Mouse (Mus musculus) midbrain, embryonic 12.5 days (tissue): Measurements from ENCODE around the gene Gm20815. TPM values are rescaled to one million over a fixed set of nuclear protein-coding genes. Genes with fewer than 3 reads are reported as not detected.
"Not testable (repeated sequence)": the region's sequence is repeated elsewhere in the genome, so short reads cannot be mapped to it uniquely, and the experiment has no call there.

ENCODE experiments used
- ATAC-seq: fragments of 200-750 bp; cut with Nextera tagmentation; 2 replicates; pipeline ENCODE4 v1.8.0; 2017; ENCODE audit warnings: low read depth, moderate TSS enrichment, moderate library complexity; ENCODE audit not compliant: low FRiP score
- H3K27ac ChIP-seq: fragments of 300-500 bp; sonication (generic); replicated peaks from 2 replicates; pipeline ENCODE4 v1.5.1; 2016; ENCODE audit warnings: mild to moderate bottlenecking
- H3K27me3 ChIP-seq: fragments of 300-500 bp; sonication (generic); 2 replicates; pipeline ENCODE4 v1.6.1; 2016; ENCODE audit warnings: mild to moderate bottlenecking
- H3K36me3 ChIP-seq: fragments of 300-500 bp; sonication (generic); 2 replicates; pipeline ENCODE4 v1.6.1; 2016
- H3K4me1 ChIP-seq: fragments of 300-500 bp; sonication (generic); 2 replicates; pipeline ENCODE4 v1.6.1; 2016
- H3K4me2 ChIP-seq: fragments of 300-500 bp; sonication (generic); replicated peaks from 2 replicates; pipeline ENCODE4 v1.6.1; 2016; ENCODE audit warnings: mild to moderate bottlenecking, moderate library complexity
- H3K4me3 ChIP-seq: fragments of 300-500 bp; sonication (generic); 2 replicates; pipeline ENCODE4 v1.5.1; 2016; ENCODE audit warnings: mild to moderate bottlenecking
- H3K9ac ChIP-seq: fragments of 300-500 bp; sonication (generic); replicated peaks from 2 replicates; pipeline ENCODE4 v1.6.1; 2016; ENCODE audit warnings: mild to moderate bottlenecking, moderate library complexity
- H3K9me3 ChIP-seq: fragments of 300-500 bp; sonication (generic); 2 replicates; pipeline ENCODE4 v1.6.1; 2016; ENCODE audit warnings: mild to moderate bottlenecking
- WGBS: fragments of 180-500 bp; shearing (Covaris S2); methylation state at CpG from one replicate; pipeline ENCODE4 v1.1.7; 2016; 5-methylcytosine and 5-hydroxymethylcytosine counted together
- polyA plus RNA-seq: library from polyadenylated mRNA; unstranded; fragments of >200 nt; fragmentation: Nextera tagmentation; extraction: Ambion mirVana; gene quantifications from 2 replicates; pipeline ENCODE4 v1.2.1, GENCODE M21; 2016

Gm20815 gene
- polyA plus RNA-seq = not detected in 2 replicates

DNA sequence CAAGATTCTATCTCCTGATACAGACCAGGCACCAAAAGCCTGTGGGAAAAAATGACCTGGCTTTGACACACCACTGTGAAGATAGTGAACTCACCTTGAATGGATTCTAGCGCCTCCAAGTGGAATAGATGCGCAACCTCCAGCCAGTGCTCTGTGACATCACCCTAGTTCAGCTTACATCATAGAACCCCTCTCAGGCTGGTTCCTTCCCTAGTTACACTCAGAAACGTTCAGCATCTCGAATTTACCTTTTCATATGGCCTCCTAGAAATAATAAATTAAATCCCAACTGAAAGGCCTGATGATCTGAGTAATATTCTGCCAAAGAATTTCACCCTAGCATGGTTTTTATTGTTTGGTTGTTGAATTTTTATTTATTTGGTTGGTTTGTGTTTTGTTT is at the start of gene Gm20815:
Gene Gm20815 (minus strand): TSS at position 101 of the 400 bp plus-strand sequence.
- not testable (repeated sequence) for ATAC-seq, H3K36me3 ChIP-seq, H3K27me3 ChIP-seq, H3K9me3 ChIP-seq, H3K27ac ChIP-seq, H3K4me1 ChIP-seq, H3K9ac ChIP-seq, H3K4me2 ChIP-seq, H3K4me3 ChIP-seq
- no CpG with 5 or more reads among the region's 4 CpGs for WGBS
